Mouse (Mus musculus) right cerebral cortex, postnatal 4 days (tissue): ENCODE data around the gene Map4k4.

Experiments used
- DNase-seq: peaks from one replicate; pipeline ENCODE4 v3.0.0-alpha.2; 2022

The Map4k4 gene

GRCm38 (mm10) chr1:39901063-39901811 is 524 bp downstream of the Map4k4 start:
- peak; percentile 49 for DNase-seq

GRCm38 (mm10) chr1:39901851-39902703 is 1.4 kb downstream of the Map4k4 start:
- DNase-seq = peak; percentile 20

- peak; percentile 33 for DNase-seq
Measured at GRCm38 (mm10) chr1:39902704-39903151, 2.0 kb downstream of the Map4k4 start.

- no peak for DNase-seq
Measured at GRCm38 (mm10) chr1:39904720-39905119, 4.0 kb downstream of the Map4k4 start.

GRCm38 (mm10) chr1:39906921-39907320 is 6.2 kb downstream of the Map4k4 start:
- no peak for DNase-seq

- DNase-seq = no peak
Measured at GRCm38 (mm10) chr1:39908976-39909375, 8.3 kb downstream of the Map4k4 start.

GRCm38 (mm10) chr1:39911446-39911845 is 10.7 kb downstream of the Map4k4 start:
- no peak for DNase-seq

- no peak for DNase-seq
Measured at GRCm38 (mm10) chr1:39913256-39913655, 12.5 kb downstream of the Map4k4 start.

- no peak for DNase-seq
Measured at GRCm38 (mm10) chr1:39916144-39916543, 15.4 kb downstream of the Map4k4 start.

- no peak for DNase-seq
Measured at GRCm38 (mm10) chr1:39917855-39918516, 17.3 kb downstream of the Map4k4 start.

- no peak for DNase-seq
Measured at GRCm38 (mm10) chr1:39918517-39919115, 17.9 kb downstream of the Map4k4 start.

GRCm38 (mm10) chr1:39920616-39921015 is 19.9 kb downstream of the Map4k4 start:
- no peak for DNase-seq

GRCm38 (mm10) chr1:39921996-39922395 is 21.3 kb downstream of the Map4k4 start:
- DNase-seq = no peak

GRCm38 (mm10) chr1:39922714-39923113 is 22.0 kb downstream of the Map4k4 start:
- no peak for DNase-seq

GRCm38 (mm10) chr1:39923395-39924337 is 23.0 kb downstream of the Map4k4 start:
- no peak for DNase-seq

GRCm38 (mm10) chr1:39931055-39931454 is 30.3 kb downstream of the Map4k4 start:
- DNase-seq = no peak

GRCm38 (mm10) chr1:39932216-39932739 is 31.6 kb downstream of the Map4k4 start:
- DNase-seq = no peak

- no peak for DNase-seq
Measured at GRCm38 (mm10) chr1:39932922-39933321, 32.2 kb downstream of the Map4k4 start.

- no peak for DNase-seq
Measured at GRCm38 (mm10) chr1:39934954-39935353, 34.2 kb downstream of the Map4k4 start.

- no peak for DNase-seq
Measured at GRCm38 (mm10) chr1:39935616-39936015, 34.9 kb downstream of the Map4k4 start.

GRCm38 (mm10) chr1:39936332-39936802 is 35.7 kb downstream of the Map4k4 start:
- DNase-seq = peak; percentile 65
